Mouse (Mus musculus) cerebellum, adult 9-11 months (tissue): ENCODE measurements around the gene Glis1.
A peak's percentile ranks its signal among the peaks of the same experiment; 100 is the strongest.
"Not testable (repeated sequence)": the region's sequence is repeated elsewhere in the genome, so short reads cannot be mapped to it uniquely, and the experiment has no call there.

Experiments
- DNase-seq: peaks from one replicate; pipeline ENCODE4 v3.0.0; 2022

Gene Glis1

DNA sequence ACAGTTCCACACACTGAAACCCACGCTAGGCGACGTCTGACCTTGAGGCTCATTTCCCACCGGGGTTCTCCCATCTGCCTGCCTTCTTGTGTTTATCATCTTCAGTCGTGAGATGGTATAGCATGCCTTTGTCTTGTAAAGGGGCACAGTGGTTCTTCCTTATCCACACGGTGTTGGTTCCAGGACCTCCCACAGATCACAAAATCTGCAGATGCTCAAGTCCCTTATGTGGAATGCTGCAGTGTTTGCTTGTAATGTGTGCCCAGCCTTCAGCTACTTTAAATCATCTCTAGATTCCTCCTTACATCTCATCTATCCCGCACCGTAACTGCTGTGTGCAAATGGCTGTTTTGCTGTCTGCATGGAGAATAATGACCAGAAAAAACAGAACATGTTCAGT, 154.7 kb downstream of the Glis1 start:
- DNase-seq, result no peak

DNA sequence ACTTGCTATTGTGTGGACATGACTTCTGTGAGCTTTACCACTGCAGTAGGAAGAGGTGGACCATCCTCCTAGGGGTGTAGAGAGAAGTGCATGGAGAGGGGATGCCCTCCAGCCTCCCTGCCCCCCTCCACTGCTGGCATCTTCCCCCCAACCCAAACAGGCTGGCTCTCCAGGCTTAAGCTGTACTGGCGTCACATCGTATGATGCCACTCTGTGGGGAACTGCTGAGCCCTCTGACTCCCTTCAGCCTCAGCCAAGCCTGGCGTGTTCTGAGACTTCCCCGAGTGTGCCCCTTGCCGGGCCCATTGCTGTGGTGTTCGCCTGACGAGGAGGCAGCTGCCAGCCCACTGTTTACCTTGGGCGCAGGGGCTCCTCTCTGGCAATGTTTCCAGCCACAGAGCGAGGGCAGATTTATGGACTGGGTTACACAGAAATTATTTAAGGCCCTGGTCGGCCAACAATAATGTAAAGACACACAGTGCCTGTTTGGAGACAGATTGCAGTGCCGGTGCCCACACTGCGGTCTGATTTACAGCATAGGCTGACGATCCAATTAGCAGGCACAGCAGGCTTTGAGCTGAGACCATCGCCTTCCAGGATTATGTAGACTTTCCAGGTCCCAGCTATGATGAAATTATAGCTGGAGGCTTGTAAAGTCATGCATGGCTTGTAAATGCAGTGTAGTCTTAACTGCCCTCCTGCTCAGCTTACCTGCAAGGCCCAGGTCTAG, 156.6 kb downstream of the Glis1 start:
- no peak for DNase-seq

DNA sequence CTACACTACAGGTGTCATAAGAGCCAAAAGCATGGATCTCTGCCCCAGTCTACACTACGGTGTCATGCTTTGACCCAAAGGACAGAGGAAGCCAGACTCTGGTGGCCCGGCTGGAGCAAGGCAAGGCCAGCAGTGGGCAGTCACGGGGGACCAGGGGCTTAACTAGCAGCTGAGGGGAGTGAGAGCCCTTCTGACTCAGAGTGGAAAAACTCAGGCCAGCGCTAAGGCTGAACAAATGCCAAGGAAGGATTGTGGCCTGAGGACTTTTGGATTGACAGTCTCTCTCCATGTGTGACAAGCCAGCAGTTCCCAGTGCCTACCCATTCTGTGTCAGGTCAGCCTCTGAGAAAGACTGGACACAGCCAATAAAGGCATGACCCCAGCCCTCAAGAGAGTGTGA, 159.0 kb downstream of the Glis1 start:
- DNase-seq, result no peak

DNA sequence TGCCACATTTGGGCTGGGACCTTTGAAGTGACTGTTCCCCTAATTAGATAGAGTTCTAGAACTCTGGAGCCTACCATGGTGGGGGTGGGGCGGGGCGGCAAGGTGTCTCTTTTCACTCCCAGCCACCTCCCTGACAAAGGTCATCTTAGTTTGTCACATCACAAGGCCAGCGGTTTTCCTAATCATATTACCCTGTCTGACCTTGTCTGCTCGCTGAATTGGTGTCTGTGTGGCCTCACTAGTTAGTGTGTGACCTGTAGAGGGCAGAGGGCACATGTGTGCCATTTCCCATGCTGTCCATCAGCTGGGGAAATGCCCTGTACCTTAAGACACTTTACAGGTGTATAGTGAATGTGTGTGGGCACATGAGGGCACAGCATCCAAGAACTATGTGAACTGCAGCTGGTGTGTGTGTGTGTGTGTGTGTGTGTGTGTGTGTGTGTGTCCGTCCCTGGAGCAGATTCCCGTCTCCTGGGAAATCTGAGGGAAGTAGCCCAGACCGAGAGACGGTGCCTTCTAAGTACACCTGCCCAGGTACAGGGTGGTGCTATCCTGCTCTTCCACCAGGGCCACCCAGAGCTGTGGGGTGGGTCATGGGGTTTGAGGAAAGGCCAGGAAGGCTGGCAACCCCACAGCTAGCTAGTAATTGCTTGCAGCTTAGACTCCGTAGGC, 163.0 kb downstream of the Glis1 start:
- no peak for DNase-seq

DNA sequence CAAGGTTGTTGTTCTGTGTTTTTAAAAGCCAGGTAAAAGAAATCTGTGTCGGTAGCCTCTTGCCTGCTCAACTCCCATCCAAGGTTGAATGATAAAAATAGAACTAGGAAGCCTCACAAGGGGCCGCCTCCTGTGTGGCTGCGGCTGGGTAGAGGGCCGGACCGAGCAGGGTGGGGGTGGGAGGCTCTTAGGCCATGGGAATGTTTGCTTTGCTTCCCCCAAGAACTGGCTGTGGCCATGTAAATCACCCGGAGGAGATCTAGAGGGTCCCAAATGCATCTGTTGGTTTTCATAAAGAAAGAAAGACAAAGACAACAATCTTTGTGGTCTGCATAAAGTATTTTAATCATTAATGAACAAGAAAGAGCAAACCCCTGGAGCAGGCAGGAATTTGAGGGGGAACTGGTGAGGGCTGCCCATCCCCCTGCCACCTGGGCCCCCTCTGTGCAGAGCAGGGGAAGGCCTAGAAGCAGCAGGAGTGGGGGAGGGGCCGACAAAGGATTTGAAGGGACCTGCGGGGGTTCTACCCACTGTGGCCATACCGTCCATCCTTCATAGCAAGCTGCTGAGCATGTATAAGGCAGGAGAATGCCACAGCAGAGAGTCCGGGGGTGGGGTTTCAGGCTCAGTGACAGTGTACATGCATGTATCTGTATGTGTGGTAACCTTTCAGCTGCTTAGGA, 163.6 kb downstream of the Glis1 start:
- no peak for DNase-seq

DNA sequence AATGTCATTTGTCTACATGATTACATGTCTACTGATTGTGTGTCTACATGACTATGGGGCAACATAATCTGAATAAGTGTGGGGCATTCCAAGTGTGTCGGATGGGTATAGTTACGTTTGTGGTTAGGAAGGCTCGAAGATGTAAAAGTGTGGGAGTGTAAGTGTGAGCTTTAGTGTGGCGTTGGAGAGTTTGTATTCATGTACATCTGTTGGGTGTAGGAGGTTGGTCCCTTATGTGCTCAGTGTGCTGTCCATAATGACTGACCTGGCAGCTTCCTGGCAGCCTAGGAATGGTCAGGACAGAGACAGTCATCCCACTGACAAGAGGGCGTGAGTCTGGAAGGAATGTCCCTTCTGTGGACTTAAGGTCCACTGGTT, 164.2 kb downstream of the Glis1 start:
- not testable (repeated sequence) for DNase-seq

DNA sequence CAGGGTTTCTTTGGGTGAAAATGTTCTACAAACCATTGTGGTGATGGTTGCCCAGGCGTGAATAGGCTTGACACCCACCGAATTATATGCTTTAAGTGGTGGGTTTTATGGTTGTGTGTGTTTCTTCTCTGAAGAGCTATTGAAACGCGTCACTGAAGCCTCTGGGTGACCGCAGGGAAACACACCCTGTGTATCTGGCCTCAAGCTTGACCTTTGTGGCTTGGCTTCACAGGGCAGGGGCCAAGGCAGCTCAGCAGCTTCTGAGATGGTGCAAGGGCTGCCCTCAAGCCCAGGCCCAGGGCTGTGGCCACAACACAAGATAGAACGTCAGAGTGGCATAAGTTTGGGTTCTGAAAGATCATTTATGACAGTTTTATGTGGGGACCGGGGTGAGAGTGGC, 167.9 kb downstream of the Glis1 start:
- DNase-seq, result no peak

DNA sequence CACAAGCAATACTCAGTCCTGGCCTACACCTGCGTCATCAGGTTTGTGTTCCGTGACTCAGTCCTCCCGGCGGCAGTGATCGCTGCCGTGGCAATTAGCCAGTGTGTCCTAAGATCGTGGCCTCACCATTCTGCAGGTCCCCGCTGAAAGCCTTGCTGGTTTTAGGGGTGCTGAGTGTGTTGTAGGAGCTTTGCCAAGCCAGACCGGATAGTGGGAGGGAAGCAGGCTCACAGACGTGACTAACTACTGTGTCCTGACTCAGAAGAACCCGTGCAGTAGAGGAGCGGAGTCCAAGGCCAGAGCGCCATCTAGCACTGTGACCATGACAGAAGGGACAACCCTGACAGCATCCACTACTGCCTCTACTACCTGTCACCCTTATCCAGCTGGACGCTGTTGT, 168.4 kb downstream of the Glis1 start:
- DNase-seq, result peak; percentile 14

DNA sequence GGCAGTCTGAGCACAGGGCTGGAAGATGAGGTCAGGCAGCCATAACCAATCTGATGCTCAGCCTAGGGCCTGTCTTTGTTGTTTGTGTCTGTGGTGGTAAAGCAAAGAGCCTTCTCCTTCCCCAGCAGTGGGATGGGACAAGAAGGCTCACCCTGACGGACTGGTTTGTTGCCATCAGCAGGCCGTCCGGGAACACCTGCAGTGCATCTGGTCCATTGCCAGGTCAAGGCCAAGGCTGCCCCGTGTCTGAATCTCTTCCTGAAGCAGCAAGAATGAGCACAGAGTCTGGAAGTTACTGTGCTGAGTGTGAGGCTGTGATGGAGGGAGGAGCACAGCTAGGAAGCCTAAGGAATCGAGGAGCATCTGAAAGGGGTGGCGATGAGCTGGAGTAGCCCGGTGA, 168.8 kb downstream of the Glis1 start:
- DNase-seq, result no peak

DNA sequence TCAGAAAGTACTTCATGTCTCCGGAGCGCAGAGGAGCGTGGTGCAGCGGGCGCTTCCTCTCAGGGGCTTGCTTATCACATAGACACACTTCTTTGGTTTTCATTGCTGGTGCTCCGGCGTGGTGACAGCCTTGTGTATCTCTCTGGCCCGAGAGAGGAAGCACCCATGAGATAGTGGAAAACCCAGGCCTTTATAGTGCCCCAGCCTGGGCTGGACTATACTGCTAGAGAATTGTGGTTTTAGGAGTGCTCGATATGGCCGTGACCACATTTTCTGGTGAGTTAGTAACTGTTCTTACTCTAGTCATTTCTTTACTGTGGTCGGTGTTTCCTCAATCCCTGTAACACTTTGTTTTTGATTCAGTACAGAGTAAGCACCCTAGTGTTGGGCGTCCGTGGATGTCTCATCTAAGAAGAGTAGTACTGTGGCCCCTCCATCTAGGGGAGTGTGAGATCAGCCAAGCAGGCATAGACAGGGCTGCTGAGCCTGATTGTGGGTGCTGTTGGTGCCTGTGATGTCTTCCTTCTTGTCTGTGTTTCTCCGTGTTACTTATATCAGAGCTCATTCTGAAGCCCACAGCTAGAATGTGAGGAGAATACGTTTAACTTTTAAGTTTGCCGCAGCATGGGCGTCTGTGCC, 171.7 kb downstream of the Glis1 start:
- no peak for DNase-seq

DNA sequence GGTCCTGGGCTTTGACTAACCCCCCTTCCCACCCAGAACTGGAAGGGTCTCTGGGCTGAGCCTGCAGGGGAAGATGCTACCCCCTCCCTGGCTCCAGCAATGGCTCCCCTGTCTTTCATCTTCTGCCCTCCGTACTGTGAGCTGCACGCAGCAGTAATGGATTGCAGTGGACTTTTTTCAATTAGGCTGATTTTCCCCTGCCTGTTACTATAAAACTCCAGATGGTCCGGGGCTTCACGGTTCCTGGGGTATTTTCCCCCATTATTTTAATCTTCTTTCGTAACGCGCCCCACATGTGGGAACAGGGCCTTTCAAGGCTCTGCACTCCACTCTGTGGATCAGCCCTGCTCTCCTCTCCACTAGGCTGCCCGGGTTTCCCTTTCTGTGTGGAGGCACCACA, 175.4 kb downstream of the Glis1 start:
- DNase-seq, result no peak

DNA sequence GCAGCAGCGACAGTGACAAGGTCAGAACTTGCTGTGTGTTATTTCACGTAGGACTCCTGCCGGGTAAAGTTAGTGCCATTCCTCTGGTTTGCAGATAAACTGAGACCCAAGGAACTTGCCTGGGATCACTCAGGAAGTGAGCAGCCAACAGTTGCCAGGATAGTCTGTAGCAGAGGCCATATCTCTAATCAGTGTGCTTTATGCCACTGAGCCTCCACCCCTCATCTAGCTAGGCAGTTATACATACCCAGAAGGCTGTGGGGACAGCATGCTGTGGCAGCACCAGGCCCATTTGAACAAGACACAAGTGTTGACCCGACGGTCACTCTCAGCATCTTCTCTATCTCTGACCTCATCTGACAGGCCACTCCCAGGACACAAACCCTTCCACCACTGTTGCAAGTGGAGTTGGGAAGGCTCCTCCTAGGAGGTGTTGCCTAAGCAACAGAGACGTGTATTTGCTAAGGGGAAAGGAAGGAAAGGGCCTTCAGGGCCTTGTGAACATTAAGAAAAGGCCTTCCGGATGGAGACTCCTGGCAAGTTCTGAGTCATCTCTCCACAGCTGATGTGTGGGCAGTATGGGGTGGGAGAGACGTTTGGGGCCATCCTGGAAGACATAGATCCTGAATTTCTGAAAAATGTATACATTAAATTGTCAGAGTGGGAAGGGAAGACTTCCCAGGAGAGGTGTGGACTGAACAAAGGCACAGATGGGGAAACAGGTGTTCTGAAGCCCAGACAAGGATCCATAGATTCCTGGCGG, 177.7 kb downstream of the Glis1 start:
- DNase-seq, result no peak

DNA sequence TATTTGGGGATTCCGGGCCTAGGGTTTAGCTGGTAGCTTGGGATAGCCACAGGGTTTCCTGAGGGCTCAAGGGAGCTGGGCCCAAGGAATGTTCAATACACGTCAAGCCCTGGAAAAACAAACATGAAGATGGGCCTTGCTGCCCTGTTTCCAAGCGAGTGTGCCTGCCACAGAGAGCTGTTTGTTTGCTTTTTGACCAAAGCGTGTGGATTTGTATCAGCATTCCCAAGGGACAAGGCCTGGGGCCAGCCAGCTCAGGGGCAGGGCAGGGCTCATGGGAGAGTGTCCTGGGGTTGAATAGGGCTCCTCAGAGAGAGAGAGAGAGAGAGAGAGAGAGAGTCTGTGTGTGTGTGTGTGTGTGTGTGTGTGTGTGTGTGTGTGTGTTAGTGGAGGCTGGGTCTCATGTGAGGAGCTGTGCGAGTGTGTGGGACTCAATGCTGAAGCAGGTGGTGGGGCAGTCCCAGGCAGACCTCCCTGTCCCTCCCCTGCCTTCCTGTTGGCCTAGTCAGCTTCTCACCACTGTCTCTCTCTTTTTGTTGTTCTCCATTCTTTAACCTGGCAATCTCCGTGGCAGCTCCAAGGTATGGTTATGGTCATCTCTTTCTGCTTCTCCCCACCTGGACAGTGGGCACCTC, 183.3 kb downstream of the Glis1 start:
- DNase-seq, result no peak

DNA sequence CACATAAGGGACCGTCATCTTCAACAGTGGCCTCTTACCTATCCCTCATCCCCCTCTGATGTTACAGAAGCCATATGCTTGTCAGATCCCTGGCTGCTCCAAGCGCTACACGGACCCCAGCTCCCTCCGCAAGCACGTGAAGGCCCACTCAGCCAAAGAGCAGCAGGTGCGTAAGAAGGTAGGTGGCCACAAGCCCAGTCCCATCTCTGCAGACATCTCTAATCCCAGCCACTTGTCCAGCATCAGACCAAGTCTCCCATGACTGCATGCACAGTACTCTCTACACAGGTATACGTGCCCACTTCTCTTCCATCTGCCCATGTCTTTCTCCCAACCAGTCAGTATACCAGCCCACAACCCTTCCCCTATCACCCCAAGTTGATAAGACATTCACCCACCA, 185.1 kb downstream of the Glis1 start:
- DNase-seq, result no peak

DNA sequence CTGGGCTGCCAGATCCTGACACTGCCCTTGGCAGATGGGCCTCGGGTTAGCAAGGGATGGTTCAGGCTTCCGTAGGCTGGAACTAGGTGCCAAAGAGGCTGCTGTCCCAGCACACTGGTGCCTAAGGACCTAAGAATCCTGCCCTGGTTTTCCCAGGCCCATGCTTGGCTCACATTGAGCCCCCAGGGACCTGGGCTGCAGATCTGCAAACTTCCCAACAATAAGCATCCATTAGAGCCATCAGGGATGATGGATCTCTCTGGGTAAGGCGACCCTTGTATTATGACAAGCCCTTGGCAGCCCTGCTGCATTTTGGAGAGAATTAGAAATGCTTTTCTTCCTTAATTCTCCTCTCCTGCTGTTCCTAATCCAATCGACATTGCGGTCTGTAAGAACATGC, 187.0 kb downstream of the Glis1 start:
- DNase-seq, result no peak

DNA sequence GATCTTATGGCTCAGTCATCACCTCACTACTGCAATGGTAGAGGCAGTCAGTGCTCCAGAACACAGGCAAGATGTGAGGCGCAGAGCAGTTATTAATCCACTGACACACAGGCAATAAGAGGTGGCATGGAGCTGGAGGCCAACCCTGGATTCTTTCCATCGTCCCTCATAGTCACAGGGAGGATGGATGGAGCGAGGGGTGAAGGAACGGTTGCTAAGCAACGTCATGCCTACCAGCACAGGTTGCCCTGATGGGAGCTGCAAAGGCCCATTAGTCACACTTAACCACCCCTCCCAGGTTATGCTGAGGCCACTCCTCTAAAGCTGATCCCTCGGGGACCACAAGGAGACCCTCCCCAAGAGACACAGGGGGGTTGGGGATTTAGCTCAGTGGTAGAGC, 187.9 kb downstream of the Glis1 start:
- DNase-seq, result no peak

DNA sequence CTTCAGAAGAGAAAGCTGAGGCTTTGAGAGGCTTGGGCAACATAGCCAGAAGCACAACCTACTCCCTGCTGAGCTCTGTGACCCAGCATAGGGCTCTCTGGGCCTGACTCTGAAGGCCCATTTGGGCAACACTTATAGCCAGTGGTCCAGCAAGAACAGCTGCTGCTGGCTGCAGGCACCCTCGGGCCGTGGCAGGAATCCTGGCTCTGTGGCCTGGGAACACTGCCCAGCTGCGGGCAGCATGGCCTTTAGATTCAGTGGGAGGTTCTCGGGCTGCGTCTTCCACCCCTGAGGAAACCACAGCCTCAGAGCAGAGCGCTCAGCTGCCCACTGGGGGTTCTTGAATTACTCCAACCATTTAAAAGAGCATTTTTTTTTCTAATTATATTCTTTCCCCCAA, 189.5 kb downstream of the Glis1 start:
- DNase-seq, result no peak

DNA sequence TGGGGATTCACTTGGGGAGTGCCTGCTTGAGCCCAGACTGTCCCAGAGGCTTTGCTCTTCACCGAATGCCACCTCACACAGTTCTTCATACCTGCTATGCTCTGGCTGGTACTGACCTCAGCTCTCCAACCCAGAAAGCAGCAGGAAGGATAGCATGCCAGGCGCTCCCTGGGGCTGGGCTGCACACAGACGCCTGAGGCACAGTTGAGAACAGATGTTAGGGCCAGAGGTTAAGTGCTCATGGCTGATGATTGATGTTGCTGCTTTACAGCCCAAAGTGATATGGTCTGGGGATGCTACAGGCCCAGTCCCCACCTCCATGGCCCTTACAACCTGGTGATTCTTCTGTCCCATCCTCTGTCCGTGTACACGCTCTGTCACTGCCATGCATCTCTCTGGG, 190.6 kb downstream of the Glis1 start:
- no peak for DNase-seq

DNA sequence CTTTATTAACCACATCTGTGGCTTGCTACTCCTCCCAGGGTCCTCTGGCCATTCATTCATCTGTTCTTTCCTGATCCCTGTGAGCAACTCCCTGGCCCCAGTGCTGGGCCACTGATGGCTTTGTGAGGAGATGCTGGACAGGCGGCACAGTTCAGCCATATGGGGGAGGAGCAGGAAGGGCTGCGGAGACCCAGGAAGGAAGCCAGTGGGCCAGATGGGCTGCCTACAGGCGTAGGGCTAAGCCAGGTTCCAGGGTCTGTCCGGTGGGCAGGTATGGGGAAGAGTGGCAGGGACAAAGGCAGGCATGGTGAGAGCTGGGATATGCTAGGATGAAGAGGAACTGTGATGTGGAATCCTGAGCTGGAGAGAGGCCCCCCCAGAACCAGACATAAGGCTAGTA, 193.8 kb downstream of the Glis1 start:
- DNase-seq, result peak; percentile 77

DNA sequence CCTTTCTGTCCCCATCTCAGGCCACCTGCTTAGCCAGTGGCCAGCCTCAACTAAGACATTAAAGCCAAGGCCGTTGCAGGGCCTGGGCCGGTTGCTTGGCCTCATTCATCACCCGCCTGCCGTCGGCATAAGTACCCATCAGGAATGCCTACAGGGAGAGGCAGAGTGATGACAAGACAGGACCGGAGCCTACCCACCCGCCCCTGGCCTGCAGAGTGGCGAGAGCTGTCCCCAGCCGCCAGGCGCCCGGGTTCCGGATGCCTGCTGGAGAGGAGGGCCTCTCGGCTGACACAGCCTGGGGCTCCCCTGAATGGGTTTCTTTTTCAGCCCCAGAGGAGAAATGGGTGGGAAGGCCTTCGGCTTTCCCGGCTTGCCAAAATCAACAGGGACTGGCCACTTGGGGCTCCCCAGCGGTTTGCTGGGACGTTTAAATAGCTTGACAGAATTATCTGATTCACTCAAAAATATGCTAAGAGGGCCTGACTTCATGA, 194.6 kb downstream of the Glis1 start:
- DNase-seq, result no peak

DNA sequence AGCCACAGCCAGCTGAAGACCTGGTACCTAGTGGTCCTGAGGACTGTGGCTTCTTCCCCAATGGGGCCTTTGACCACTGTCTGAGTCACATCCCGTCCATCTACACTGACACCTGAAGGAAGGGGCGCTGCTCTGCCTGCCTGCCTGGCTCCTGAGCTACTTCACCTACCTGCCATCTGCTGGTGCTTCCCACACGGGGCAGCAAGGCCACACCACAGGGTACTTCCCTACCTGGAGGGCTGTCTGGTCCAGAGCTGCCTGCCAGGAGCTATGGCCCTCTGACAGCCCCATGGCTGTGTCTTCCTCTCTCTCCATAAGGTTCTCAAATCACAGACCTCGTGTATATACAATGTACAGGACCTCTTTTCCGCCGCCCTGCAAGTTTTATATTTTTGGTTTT, 200.2 kb downstream of the Glis1 start:
- peak; percentile 32 for DNase-seq

DNA sequence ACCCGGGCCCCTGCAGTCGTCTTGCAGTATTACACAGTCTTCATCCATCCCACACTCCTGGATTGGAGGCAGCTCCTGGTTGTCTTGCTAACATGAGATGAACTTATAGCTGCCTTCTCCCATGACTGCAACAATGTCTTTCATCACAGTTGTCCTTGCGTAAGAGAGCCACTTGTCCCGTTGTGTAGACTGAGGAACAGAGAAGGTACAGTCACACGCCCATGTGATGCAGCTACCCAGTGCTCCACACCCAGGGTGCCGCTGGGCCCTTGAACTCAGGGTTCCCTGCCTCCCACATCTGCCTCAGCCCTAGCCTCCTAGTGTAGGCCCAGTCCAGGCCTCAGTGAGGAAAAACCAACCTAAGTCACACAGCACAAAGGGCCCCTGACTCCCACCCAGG, 201.7 kb downstream of the Glis1 start:
- no peak for DNase-seq
